Mouse (Mus musculus) kidney, adult 2 months (tissue): ENCODE results near the gene Pamr1. TPM values are rescaled to one million over a fixed set of nuclear protein-coding genes. Genes with fewer than 3 reads are reported as not detected.

Experiments
- DNase-seq: peaks from one replicate; pipeline ENCODE4 v3.0.0; 2021
- H3K27ac ChIP-seq: fragments of 200-500 bp; 2 replicates; pipeline ENCODE4 v1.5.1; 2012; ENCODE audit warnings: low read depth, low read length, control low read depth, inconsistent platforms; ENCODE audit not compliant: insufficient read depth
- H3K27me3 ChIP-seq: fragments of 200-500 bp; replicated peaks from 2 replicates; pipeline ENCODE4 v1.6.1; 2012; ENCODE audit warnings: mild to moderate bottlenecking, moderate library complexity, low read length, inconsistent platforms; ENCODE audit not compliant: control insufficient read depth, insufficient read depth
- H3K36me3 ChIP-seq: fragments of 200-500 bp; 2 replicates; pipeline ENCODE4 v1.6.1; 2012; ENCODE audit warnings: mild to moderate bottlenecking, moderate library complexity, low read length, inconsistent platforms; ENCODE audit not compliant: control insufficient read depth, insufficient read depth
- H3K4me1 ChIP-seq: fragments of 200-500 bp; 2 replicates; pipeline ENCODE4 v1.6.1; 2011; ENCODE audit warnings: low read length; ENCODE audit not compliant: control insufficient read depth, insufficient read depth
- H3K4me3 ChIP-seq: fragments of 200-500 bp; 2 replicates; pipeline ENCODE4 v1.5.1; 2011; ENCODE audit warnings: mild to moderate bottlenecking, low read depth, low read length, control low read depth; ENCODE audit not compliant: insufficient read depth
- CTCF ChIP-seq: fragments of 200-500 bp; conservative IDR thresholded peaks from 2 replicates; pipeline ENCODE4 v1.5.1; 2011; ENCODE audit warnings: low read depth, mild to moderate bottlenecking, control low read depth, low read length, moderate library complexity, mixed read lengths; ENCODE audit not compliant: insufficient read depth, insufficient read length
- POLR2A ChIP-seq: fragments of 200-500 bp; IDR thresholded peaks from one replicate; pipeline ENCODE4 v1.6.1; 2011; ENCODE audit warnings: low read depth, low read length, control low read depth
- WGBS: fragments of 180-500 bp; shearing (Covaris S2); methylation state at CpG from one replicate; pipeline ENCODE4 v1.1.7; 2018; 5-methylcytosine and 5-hydroxymethylcytosine counted together
- polyA plus RNA-seq: library from polyadenylated mRNA; depleted of rRNA; stranded (reverse); fragments of >200 nt; gene quantifications from 2 replicates; pipeline ENCODE4 v1.2.3, GENCODE M21; 2012; rRNA removed

The Pamr1 gene
- polyA plus RNA-seq, 1 experiment, result 6.1 TPM

GRCm38 (mm10) chr2:102675275-102675674 lies 125.5 kb downstream of the Pamr1 start:
- H3K36me3 ChIP-seq, result no peaks in the 10 kb centered on the region
- H3K4me3 ChIP-seq, result no peak overlapping the region
- WGBS, result 70% methylated on average over 6 of the region's 6 CpGs
- DNase-seq, result peak; percentile 58
- no peak overlapping the region for H3K27ac ChIP-seq
- TF ChIP-seq CTCF (peak; percentile 57), POLR2A (no peak)
- H3K27me3 ChIP-seq, result no peaks in the 10 kb centered on the region; the same call in 1 of the 2 replicates
- no peaks in the 10 kb centered on the region for H3K4me1 ChIP-seq

DNA sequence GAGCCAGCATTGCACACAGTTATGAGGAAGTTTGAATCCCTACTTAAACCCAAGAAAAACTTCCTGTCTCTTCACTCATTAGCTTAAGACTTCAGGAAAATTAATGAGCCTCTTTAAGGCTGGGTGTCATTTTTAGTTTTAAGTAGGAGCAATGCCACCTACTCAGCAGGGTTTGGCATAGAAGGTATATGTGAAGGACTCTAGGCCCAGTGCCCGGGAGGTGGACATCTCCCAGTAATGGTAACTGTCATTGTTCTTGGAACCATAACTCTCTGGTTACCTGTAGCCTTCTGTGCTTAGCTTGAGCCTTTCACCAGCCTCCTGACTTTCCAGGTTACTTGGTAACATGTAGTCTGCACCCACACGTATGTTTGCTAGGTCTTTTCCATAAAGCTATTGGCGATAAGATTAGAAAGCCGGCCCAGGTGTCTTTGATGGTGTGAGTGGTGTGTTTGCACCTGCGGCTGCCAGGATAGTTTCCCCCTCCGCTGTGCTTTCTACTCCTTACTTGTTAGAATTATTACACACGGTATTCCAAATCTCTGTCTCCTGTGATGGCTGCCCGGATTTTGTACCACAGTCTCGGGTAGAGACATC lies 127.0 kb downstream of the Pamr1 start:
- Histone ChIP-seq H3K27ac (no peak overlapping the region), H3K4me3 (no peak overlapping the region), H3K36me3 (no peaks in the 10 kb centered on the region), H3K27me3 (no peaks in the 10 kb centered on the region; the same call in 1 of the 2 replicates), H3K4me1 (no peaks in the 10 kb centered on the region)
- no peak for DNase-seq
- TF ChIP-seq POLR2A (no peak), CTCF (no peak)
- WGBS, result 95% methylated on average over 9 of the region's 9 CpGs

GRCm38 (mm10) chr2:102677400-102677799 lies 127.6 kb downstream of the Pamr1 start:
- DNase-seq, result no peak
- no peak overlapping the region for H3K4me3 ChIP-seq
- TF ChIP-seq POLR2A (no peak), CTCF (no peak)
- no peaks in the 10 kb centered on the region for H3K4me1 ChIP-seq
- H3K27ac ChIP-seq, result no peak overlapping the region
- WGBS, result 65% methylated on average over 6 of the region's 6 CpGs
- no peaks in the 10 kb centered on the region for H3K36me3 ChIP-seq
- no peaks in the 10 kb centered on the region for H3K27me3 ChIP-seq

- no peak overlapping the region for H3K4me3 ChIP-seq
- no peaks in the 10 kb centered on the region for H3K27me3 ChIP-seq
- no peak for TF ChIP-seq CTCF
- TF ChIP-seq POLR2A, result no peak
- DNase-seq, result no peak
- H3K36me3 ChIP-seq, result no peaks in the 10 kb centered on the region
- 53% methylated on average over 7 of the region's 7 CpGs for WGBS
- H3K4me1 ChIP-seq, result no peaks in the 10 kb centered on the region
- no peak overlapping the region for H3K27ac ChIP-seq
These were observed 131.5 kb downstream of the Pamr1 start for GRCm38 (mm10) chr2:102681351-102681750.

DNA sequence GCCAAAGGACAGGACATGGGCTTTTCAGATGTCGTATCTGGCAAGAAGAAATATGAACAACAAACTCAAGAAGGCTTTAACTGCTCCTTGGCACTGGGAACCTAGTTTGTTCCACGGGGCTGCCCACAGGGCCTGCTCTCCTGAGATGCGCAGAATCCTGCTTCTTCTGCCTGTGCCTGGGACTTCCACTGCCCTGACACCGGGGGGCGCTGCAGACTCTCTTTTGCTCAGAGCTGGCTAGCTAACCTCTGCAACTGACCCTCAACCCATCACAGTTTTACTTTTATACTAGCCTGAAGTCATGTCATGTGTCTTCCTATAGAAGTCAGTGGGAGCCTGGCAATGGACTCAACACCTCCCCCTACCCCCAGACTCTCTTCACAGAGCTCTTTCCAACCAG lies 132.4 kb downstream of the Pamr1 start:
- no peak overlapping the region for H3K27ac ChIP-seq
- DNase-seq, result peak; percentile 28
- 50% methylated on average over 5 of the region's 5 CpGs for WGBS
- peak; percentile 64 for TF ChIP-seq CTCF
- TF ChIP-seq POLR2A, result no peak
- H3K4me1 ChIP-seq, result no peaks in the 10 kb centered on the region
- H3K27me3 ChIP-seq, result no peaks in the 10 kb centered on the region
- H3K4me3 ChIP-seq, result no peak overlapping the region
- H3K36me3 ChIP-seq, result no peaks in the 10 kb centered on the region

DNA sequence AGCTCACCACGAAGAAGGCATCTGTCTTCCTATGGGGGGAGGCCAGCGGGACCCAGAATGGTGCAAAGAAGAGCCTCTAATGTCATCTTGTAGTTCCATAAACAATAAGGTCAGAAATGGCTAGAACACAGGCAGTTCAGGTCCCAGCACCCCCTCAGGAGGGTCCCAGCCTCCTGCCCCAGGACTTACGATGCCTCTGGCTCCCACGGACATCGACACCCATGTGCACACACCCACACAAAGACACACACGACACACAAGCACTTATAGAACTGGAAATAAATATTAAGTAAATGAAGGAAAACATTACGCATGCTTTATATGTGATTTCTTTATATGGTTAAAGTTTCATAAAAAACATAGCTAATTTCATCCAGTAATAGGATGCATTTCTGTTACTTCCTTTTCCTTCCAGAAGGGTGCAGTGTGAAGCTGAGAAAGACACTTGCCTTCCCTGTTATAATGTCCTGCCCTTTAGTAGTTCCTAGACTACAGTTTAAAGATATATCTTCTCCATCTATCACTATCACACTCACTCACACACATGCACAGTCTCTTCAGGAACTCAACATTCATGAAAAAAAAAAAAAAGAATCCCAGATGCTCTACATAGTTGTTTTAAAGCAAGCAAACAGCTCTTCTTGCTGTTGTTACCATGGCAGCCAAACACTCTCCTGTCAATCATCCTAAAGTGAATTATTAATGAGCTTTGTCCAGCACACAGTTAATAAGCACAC lies 135.7 kb downstream of the Pamr1 start:
- H3K27me3 ChIP-seq, result no peaks in the 10 kb centered on the region
- TF ChIP-seq CTCF, result no peak
- peak; percentile 58 for DNase-seq
- H3K27ac ChIP-seq, result no peak overlapping the region; the same call in 1 of the 2 replicates
- H3K36me3 ChIP-seq, result no peaks in the 10 kb centered on the region
- 81% methylated on average over 7 of the region's 7 CpGs for WGBS
- peak overlapping the region; percentile 42; the same call in 1 of the 2 replicates for H3K4me3 ChIP-seq
- no peaks in the 10 kb centered on the region for H3K4me1 ChIP-seq

GRCm38 (mm10) chr2:102686108-102686450 lies 136.3 kb downstream of the Pamr1 start:
- H3K4me3 ChIP-seq, result peak overlapping the region; percentile 42
- peak overlapping the region; percentile 26; the same call in 1 of the 2 replicates for H3K27ac ChIP-seq
- no peaks in the 10 kb centered on the region for H3K36me3 ChIP-seq
- no peaks in the 10 kb centered on the region for H3K4me1 ChIP-seq
- 36% methylated on average over 9 of the region's 9 CpGs for WGBS
- no peak for DNase-seq
- TF ChIP-seq CTCF (no peak), POLR2A (no peak)
- no peaks in the 10 kb centered on the region for H3K27me3 ChIP-seq

Other genes starting within 250 kb of the Pamr1 start
- gene Trim44, start 142.2 kb upstream of the Pamr1 start, polyA plus RNA-seq, result 31.2 and 35.6 TPM in 2 replicates
- gene Fjx1, start 97.5 kb upstream of the Pamr1 start, polyA plus RNA-seq, result 3.4 and 3.7 TPM in 2 replicates
- 1.5 and 1.6 TPM in 2 replicates for gene Slc1a2, start 108.6 kb downstream of the Pamr1 start, polyA plus RNA-seq